Mouse (Mus musculus): ENCODE measurements around the gene Spg7. TPM values are rescaled to one million over a fixed set of nuclear protein-coding genes. Genes with fewer than 3 reads are reported as not detected.
"Not testable (repeated sequence)": the region's sequence is repeated elsewhere in the genome, so short reads cannot be mapped to it uniquely, and the experiment has no call there.

Gene Spg7
- polyA plus RNA-seq, 1 experiment from 2014 or later: 45.8 TPM

DNA sequence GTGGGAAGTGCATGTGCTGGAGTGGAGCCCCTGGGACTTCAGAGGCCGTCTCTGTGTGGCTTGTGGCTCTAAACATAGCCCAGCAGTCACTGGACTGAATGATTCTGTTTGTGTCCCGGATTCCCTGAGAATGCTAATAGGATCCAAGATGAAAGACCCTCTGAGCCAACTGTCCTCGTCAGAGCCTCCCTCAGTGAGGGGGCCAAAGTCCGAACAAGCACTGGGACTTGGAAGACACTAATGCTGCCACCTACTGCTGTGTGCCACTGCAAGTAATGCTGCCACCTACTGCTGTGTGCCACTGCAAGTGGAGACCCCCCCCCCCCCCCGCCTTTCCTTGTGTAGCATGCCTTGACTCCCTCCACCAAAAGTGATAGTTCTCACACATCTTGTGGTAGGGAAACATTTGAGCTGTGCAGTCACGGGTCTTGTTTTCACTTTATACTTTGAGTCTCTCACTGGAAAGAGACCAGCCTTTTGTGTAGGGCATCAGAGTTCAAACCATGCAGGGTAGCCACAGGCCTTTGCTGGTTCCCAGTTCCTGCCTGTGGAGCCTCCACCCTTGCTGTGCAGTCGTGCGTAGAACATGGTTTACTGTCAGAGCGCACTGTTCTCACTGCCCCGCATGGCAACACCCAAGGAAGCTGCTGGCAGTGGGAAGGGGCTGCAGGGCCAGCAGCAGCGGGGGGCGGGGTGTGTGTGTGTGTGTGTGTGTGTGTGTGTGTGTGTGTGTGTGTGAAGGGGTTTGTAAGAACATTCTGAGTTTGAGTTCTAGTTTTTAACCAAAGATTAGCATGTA lies 35.2 kb downstream of the Spg7 start:
- Histone ChIP-seq H3K9me3 (ENCODE audit: control insufficient read depth, low read length) (no peaks in the 10 kb centered on the region), H3K9ac (ENCODE audit: low read depth, low read length) (no peak overlapping the region), H3K36me3 (ENCODE audit: control insufficient read depth, insufficient read depth, low read length) (peaks cover 15% of the 10 kb centered on the region; the same call in 1 of the 2 replicates), H3K4me3 (ENCODE audit: low read depth, low read length) (no peak overlapping the region), H3K27me3 (ENCODE audit: control insufficient read depth, insufficient read depth, low read length) (no peaks in the 10 kb centered on the region), H3K27ac (ENCODE audit: low read depth, low read length) (no peak overlapping the region), H3K4me1 (replicated peaks; ENCODE audit: control insufficient read depth, insufficient read depth, low read length) (0 out of 2 replicates have a peak, but pooled peaks cover 2% of the 10 kb centered on the region), H3K4me2 (replicated peaks; ENCODE audit: low read depth, low read length) (no peak overlapping the region)
- WGBS: 78% methylated on average over 12 of the region's 12 CpGs
- no peak for ATAC-seq (ENCODE audit: low FRiP score)
- DNase-seq (ENCODE audit: low spot score): no peak

DNA sequence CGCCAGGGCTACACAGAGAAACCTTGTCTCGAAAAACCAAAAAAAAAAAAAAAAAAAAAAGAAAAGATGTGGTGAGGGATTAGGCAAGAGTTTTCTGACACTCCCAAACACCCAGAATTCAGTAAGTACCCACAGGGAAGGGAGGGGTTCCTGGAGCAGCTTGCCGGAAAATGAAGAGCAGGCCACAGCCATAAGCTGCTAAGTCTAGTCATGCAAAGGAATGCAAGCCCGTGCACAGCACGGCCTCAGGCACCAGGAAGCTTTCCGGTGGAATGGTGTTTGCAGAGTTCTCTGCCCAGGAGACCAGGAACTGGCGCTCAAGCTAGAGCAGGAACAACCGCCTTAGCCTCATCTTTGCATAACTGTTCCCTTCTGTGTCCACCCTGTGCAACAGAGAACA lies 37.5 kb downstream of the Spg7 start:
- ATAC-seq (ENCODE audit: low FRiP score) (no peak), DNase-seq (ENCODE audit: low spot score) (no peak)
- Histone ChIP-seq H3K27ac (ENCODE audit: low read depth, low read length) (no peak overlapping the region), H3K4me2 (replicated peaks; ENCODE audit: low read depth, low read length) (no peak overlapping the region), H3K4me1 (replicated peaks; ENCODE audit: control insufficient read depth, insufficient read depth, low read length) (peaks cover 7% of the 10 kb centered on the region), H3K9ac (ENCODE audit: low read depth, low read length) (no peak overlapping the region), H3K9me3 (ENCODE audit: control insufficient read depth, low read length) (no peaks in the 10 kb centered on the region), H3K36me3 (ENCODE audit: control insufficient read depth, insufficient read depth, low read length) (peaks cover 13% of the 10 kb centered on the region), H3K4me3 (ENCODE audit: low read depth, low read length) (no peak overlapping the region), H3K27me3 (ENCODE audit: control insufficient read depth, insufficient read depth, low read length) (no peaks in the 10 kb centered on the region)
- 70% methylated on average over 8 of the region's 8 CpGs for WGBS

DNA sequence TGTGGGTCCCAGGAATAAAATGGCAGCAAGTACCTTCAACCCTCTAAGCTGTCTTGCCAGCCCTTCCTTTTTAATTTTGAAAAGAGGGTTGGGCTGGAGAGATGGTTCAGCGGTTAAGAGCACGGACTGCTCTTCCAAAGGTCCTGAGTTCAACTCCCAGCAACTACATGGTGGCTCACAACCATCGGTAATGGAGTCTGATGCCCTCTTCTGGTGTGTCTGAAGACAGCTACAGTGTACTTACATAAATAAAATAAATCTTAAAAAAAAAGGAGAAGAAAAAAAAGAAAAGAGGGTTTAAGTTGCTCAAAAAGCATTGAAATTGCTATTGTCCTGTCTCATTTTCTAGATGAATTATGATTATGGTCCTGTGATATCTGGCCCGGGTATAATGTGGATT lies 38.5 kb downstream of the Spg7 start:
- WGBS: 81% methylated on average over 4 of the region's 4 CpGs
- H3K27me3 ChIP-seq (ENCODE audit: control insufficient read depth, insufficient read depth, low read length): no peaks in the 10 kb centered on the region
- ATAC-seq (ENCODE audit: low FRiP score): no peak
- H3K9ac ChIP-seq (ENCODE audit: low read depth, low read length): no peak overlapping the region
- peaks cover 13% of the 10 kb centered on the region for H3K36me3 ChIP-seq (ENCODE audit: control insufficient read depth, insufficient read depth, low read length)
- DNase-seq (ENCODE audit: low spot score): no peak
- H3K4me2 ChIP-seq (replicated peaks; ENCODE audit: low read depth, low read length): no peak overlapping the region
- H3K27ac ChIP-seq (ENCODE audit: low read depth, low read length): no peak overlapping the region
- H3K9me3 ChIP-seq (ENCODE audit: control insufficient read depth, low read length): no peaks in the 10 kb centered on the region
- H3K4me1 ChIP-seq (replicated peaks; ENCODE audit: control insufficient read depth, insufficient read depth, low read length): peaks cover 7% of the 10 kb centered on the region
- H3K4me3 ChIP-seq (ENCODE audit: low read depth, low read length): no peak overlapping the region

- WGBS: 2% methylated on average over 50 of the region's 56 CpGs
- ATAC-seq (ENCODE audit: low FRiP score): peak; percentile 96
- peak within 1 kb of the TSS; percentile 81 for H3K4me2 ChIP-seq (replicated peaks; ENCODE audit: low read depth, low read length)
- H3K27me3 ChIP-seq (ENCODE audit: control insufficient read depth, insufficient read depth, low read length): no peaks in the 10 kb centered on the region
- peak within 1 kb of the TSS; percentile 93 for H3K27ac ChIP-seq (ENCODE audit: low read depth, low read length)
- H3K9ac ChIP-seq (ENCODE audit: low read depth, low read length): peak within 1 kb of the TSS; percentile 95
- no peaks in the 10 kb centered on the region for H3K9me3 ChIP-seq (ENCODE audit: control insufficient read depth, low read length)
- H3K36me3 ChIP-seq (ENCODE audit: control insufficient read depth, insufficient read depth, low read length): peaks cover 13% of the 10 kb centered on the region
- peak; percentile 97 for DNase-seq (ENCODE audit: low spot score)
- peaks cover 7% of the 10 kb centered on the region for H3K4me1 ChIP-seq (replicated peaks; ENCODE audit: control insufficient read depth, insufficient read depth, low read length)
- peak within 1 kb of the TSS; percentile 88 for H3K4me3 ChIP-seq (ENCODE audit: low read depth, low read length)
Measured at GRCm38 (mm10) chr8:123101735-123102685, 39.3 kb downstream of the Spg7 start, which contains the start of gene Rpl13. Gene Rpl13, plus strand, starts transcription at chr8:123102350.

DNA sequence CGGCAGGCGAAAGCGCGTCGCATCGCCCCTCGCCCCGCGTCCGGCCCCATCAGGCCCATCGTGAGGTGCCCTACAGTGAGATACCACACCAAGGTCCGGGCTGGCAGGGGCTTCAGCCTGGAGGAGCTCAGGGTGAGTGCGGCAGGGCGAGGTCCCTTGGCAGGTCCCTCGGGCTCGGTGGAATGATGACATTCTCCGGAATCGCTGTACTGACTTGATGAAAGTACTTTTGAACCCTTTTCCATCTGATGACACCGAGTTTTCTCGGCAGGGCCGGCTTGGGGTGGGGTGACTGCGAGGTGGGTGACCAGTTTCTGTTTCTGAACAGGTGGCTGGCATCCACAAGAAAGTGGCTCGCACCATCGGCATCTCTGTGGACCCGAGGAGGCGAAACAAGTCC lies 40.1 kb downstream of the Spg7 start:
- Histone ChIP-seq H3K27ac (ENCODE audit: low read depth, low read length) (peak overlapping the region; percentile 93), H3K4me2 (replicated peaks; ENCODE audit: low read depth, low read length) (peak overlapping the region; percentile 81), H3K36me3 (ENCODE audit: control insufficient read depth, insufficient read depth, low read length) (peaks cover 13% of the 10 kb centered on the region), H3K9ac (ENCODE audit: low read depth, low read length) (peak overlapping the region; percentile 95), H3K4me3 (ENCODE audit: low read depth, low read length) (peak overlapping the region; percentile 88)
- WGBS: 1% methylated on average over 25 of the region's 26 CpGs
- not testable (repeated sequence) for H3K4me1 ChIP-seq (replicated peaks; ENCODE audit: control insufficient read depth, insufficient read depth, low read length); H3K9me3 ChIP-seq (ENCODE audit: control insufficient read depth, low read length); H3K27me3 ChIP-seq (ENCODE audit: control insufficient read depth, insufficient read depth, low read length)
- ATAC-seq (ENCODE audit: low FRiP score) (0 out of 2 replicates have a peak, but pooled peaks have one; percentile 19), DNase-seq (ENCODE audit: low spot score) (peak; percentile 24)

DNA sequence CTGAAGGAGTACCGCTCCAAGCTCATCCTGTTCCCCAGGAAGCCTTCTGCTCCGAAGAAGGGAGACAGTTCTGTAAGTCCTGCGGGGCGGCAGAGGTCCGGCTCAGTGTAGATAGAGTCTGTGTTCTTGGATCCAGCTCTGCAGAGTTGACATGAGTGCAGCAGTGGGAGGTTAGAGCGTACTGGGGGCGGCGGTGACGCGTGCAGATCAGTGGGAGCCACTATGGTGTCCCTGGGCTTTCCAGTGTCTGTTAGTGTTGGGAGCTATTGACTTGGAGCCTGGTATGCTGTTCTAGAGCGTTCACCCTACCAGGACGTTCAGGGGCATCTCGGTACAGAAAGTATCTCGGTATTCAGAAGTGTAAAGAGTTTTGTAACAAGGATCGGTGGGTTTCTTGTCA lies 40.5 kb downstream of the Spg7 start:
- WGBS: 19% methylated on average over 14 of the region's 15 CpGs
- H3K4me1 ChIP-seq (replicated peaks; ENCODE audit: control insufficient read depth, insufficient read depth, low read length): peaks cover 7% of the 10 kb centered on the region
- no peaks in the 10 kb centered on the region for H3K27me3 ChIP-seq (ENCODE audit: control insufficient read depth, insufficient read depth, low read length)
- H3K27ac ChIP-seq (ENCODE audit: low read depth, low read length): 0 out of 2 replicates have a peak overlapping the region, but pooled peaks have one; percentile 93
- ATAC-seq (ENCODE audit: low FRiP score) (no peak), DNase-seq (ENCODE audit: low spot score) (peak; percentile 14)
- H3K4me3 ChIP-seq (ENCODE audit: low read depth, low read length): peak overlapping the region; percentile 88
- no peaks in the 10 kb centered on the region for H3K9me3 ChIP-seq (ENCODE audit: control insufficient read depth, low read length)
- peaks cover 13% of the 10 kb centered on the region for H3K36me3 ChIP-seq (ENCODE audit: control insufficient read depth, insufficient read depth, low read length)
- H3K4me2 ChIP-seq (replicated peaks; ENCODE audit: low read depth, low read length): peak overlapping the region; percentile 81
- H3K9ac ChIP-seq (ENCODE audit: low read depth, low read length): peak overlapping the region; percentile 95

DNA sequence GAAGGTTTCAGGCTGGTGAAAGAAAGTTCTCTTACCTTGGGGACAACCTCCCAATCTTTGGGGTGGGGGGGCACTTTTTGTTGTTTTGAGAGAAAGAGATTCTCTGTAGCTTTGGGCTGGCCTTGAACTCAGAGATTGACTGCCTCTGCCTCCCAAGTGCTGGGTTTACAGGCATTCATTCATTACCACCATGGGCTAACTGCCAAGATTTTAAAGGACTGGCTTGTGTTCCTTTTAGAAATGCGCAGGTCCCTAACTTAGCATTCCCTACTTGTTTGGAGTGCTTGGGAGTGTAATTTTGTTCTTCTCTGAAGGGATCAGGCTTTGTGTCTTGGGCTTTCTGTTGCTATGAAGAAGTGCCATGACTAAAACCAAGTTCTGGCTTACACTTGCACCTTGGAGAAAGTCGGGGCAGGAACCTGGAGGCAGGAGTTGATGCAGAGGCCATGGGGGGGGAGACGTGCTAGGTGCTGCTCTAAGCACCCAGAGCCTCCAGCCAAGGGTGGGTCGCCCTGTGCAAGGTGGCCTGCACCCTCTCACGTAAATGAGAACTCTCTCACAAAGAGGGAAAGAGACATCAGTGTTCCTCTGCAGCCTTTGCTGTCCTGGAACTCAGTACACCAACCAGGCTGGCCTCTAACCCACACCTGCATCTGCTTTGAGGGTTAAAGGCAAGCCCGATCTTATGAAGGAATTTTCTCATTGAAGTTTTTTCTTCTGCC lies 41.5 kb downstream of the Spg7 start:
- peaks cover 7% of the 10 kb centered on the region for H3K4me1 ChIP-seq (replicated peaks; ENCODE audit: control insufficient read depth, insufficient read depth, low read length)
- H3K27ac ChIP-seq (ENCODE audit: low read depth, low read length): no peak overlapping the region
- peak overlapping the region; percentile 95 for H3K9ac ChIP-seq (ENCODE audit: low read depth, low read length)
- ATAC-seq (ENCODE audit: low FRiP score) (no peak), DNase-seq (ENCODE audit: low spot score) (no peak)
- peak overlapping the region; percentile 88; the same call in 1 of the 2 replicates for H3K4me3 ChIP-seq (ENCODE audit: low read depth, low read length)
- WGBS: 92% methylated on average over 6 of the region's 6 CpGs
- peak overlapping the region; percentile 81; the same call in 1 of the 2 replicates for H3K4me2 ChIP-seq (replicated peaks; ENCODE audit: low read depth, low read length)
- no peaks in the 10 kb centered on the region for H3K27me3 ChIP-seq (ENCODE audit: control insufficient read depth, insufficient read depth, low read length)
- H3K9me3 ChIP-seq (ENCODE audit: control insufficient read depth, low read length): no peaks in the 10 kb centered on the region
- peaks cover 13% of the 10 kb centered on the region for H3K36me3 ChIP-seq (ENCODE audit: control insufficient read depth, insufficient read depth, low read length)
